Mouse (Mus musculus) CH12.LX (cell line): ENCODE results near the gene Hsd11b2.

ENCODE experiments used
- CTCF ChIP-seq, 2 experiments: IDR thresholded peaks in 1 of 2; conservative IDR thresholded peaks in 1 of 2; 2 replicates each; pipeline ENCODE4 v1.5.1; 2011 to 2012; ENCODE audit warnings: low read depth in 2 of 2, low read length in 2 of 2, improper control_type of control experiment in 1 of 2, inconsistent platforms in 1 of 2, mild to moderate bottlenecking in 1 of 2, moderate library complexity in 1 of 2
- JUN ChIP-seq: IDR thresholded peaks from 2 replicates; pipeline ENCODE4 v1.6.1; 2011; ENCODE audit warnings: low read depth, mild to moderate bottlenecking, low read length, improper control_type of control experiment, moderate library complexity; ENCODE audit not compliant: insufficient read depth
- MAFK ChIP-seq: IDR thresholded peaks from 2 replicates; pipeline ENCODE4 v1.6.1; 2011; ENCODE audit warnings: low read length, improper control_type of control experiment; ENCODE audit not compliant: insufficient replicate concordance
- POLR2A ChIP-seq: IDR thresholded peaks from 2 replicates; pipeline ENCODE4 v1.6.1; 2011; ENCODE audit warnings: low read depth, mild to moderate bottlenecking, improper control_type of control experiment, low read length
- RAD21 ChIP-seq: IDR thresholded peaks from 2 replicates; pipeline ENCODE4 v1.6.1; 2011; ENCODE audit warnings: low read depth, mild to moderate bottlenecking, low read length, improper control_type of control experiment, moderate library complexity
- SMC3 ChIP-seq: IDR thresholded peaks from 2 replicates; pipeline ENCODE4 v1.6.1; 2011; ENCODE audit warnings: low read depth, low read length, improper control_type of control experiment

GRCm38 (mm10) chr8:105517346-105517745 lies 1.2 kb upstream of the Hsd11b2 start:
- TF ChIP-seq MAFK (no peak), POLR2A (no peak), RAD21 (no peak), SMC3 (no peak), CTCF (conservative IDR thresholded peaks at IDR 0.05 in 1 of 2, IDR thresholded peaks at IDR 0.05 in 1 of 2; ENCODE audit: low read depth in 2 of 2, low read length in 2 of 2) (no peak), JUN (no peak)
